Mouse (Mus musculus): Measurements from ENCODE around the gene Plekhg2. TPM values are rescaled to one million over a fixed set of nuclear protein-coding genes. Genes with fewer than 3 reads are reported as not detected.

The Plekhg2 gene
- polyA plus RNA-seq, 1 experiment from 2014 or later, result 22.4 TPM

GRCm38 (mm10) chr7:28373131-28373581 lies 757 bp upstream of the Plekhg2 start:
- H3K9me3 ChIP-seq (ENCODE audit: low read length), result no peaks in the 10 kb centered on the region
- peak overlapping the region; percentile 95 for H3K27ac ChIP-seq (ENCODE audit: low read length)
- H3K4me1 ChIP-seq (ENCODE audit: insufficient read depth, low read depth, low read length), result peaks cover 17% of the 10 kb centered on the region; the same call in 1 of the 2 replicates
- H3K27me3 ChIP-seq (replicated peaks; ENCODE audit: insufficient read depth, low read length), result no peaks in the 10 kb centered on the region
- WGBS, result under 1% methylated on average over 9 of the region's 9 CpGs
- DNase-seq (ENCODE audit: low spot score), result peak; percentile 96
- H3K4me2 ChIP-seq (replicated peaks; ENCODE audit: low read depth, low read length), result no peak overlapping the region; the same call in 1 of the 2 replicates
- H3K4me3 ChIP-seq (ENCODE audit: low read depth, low read length), result peak overlapping the region; percentile 83
- H3K36me3 ChIP-seq (ENCODE audit: insufficient read depth, low read length), result peaks cover 8% of the 10 kb centered on the region; the same call in 1 of the 2 replicates
- peak; percentile 84 for TF ChIP-seq CTCF (IDR thresholded peaks at IDR 0.05)
- peak; percentile 30 for TF ChIP-seq EP300 (IDR thresholded peaks at IDR 0.05)
- ATAC-seq, result peak; percentile 9
- no peak overlapping the region for H3K9ac ChIP-seq (replicated peaks; ENCODE audit: low read depth)

GRCm38 (mm10) chr7:28371514-28371989 lies 847 bp downstream of the Plekhg2 start:
- no peak for ATAC-seq
- no peaks in the 10 kb centered on the region for H3K27me3 ChIP-seq (replicated peaks; ENCODE audit: insufficient read depth, low read length)
- peak; percentile 71 for DNase-seq (ENCODE audit: low spot score)

GRCm38 (mm10) chr7:28370977-28371513 lies 1.4 kb downstream of the Plekhg2 start:
- Histone ChIP-seq H3K4me3 (ENCODE audit: low read depth, low read length) (peak overlapping the region; percentile 83), H3K4me2 (replicated peaks; ENCODE audit: low read depth, low read length) (peak overlapping the region; percentile 96), H3K27me3 (replicated peaks; ENCODE audit: insufficient read depth, low read length) (no peaks in the 10 kb centered on the region), H3K36me3 (ENCODE audit: insufficient read depth, low read length) (peaks cover 14% of the 10 kb centered on the region; the same call in 1 of the 2 replicates), H3K9ac (replicated peaks; ENCODE audit: low read depth) (peak overlapping the region; percentile 92), H3K9me3 (ENCODE audit: low read length) (no peaks in the 10 kb centered on the region), H3K27ac (ENCODE audit: low read length) (peak overlapping the region; percentile 95), H3K4me1 (ENCODE audit: insufficient read depth, low read depth, low read length) (peaks cover 17% of the 10 kb centered on the region; the same call in 1 of the 2 replicates)
- 3% methylated on average over 11 of the region's 11 CpGs for WGBS
- TF ChIP-seq EP300 (IDR thresholded peaks at IDR 0.05) (no peak), CTCF (IDR thresholded peaks at IDR 0.05) (no peak)
- no peak for ATAC-seq
- DNase-seq (ENCODE audit: low spot score), result peak; percentile 77

More at GRCm38 (mm10) chr7:28371514-28371989, 847 bp downstream of the Plekhg2 start:
- H3K9me3 ChIP-seq (ENCODE audit: low read length), result no peaks in the 10 kb centered on the region
- H3K36me3 ChIP-seq (ENCODE audit: insufficient read depth, low read length), result 0 out of 2 replicates have a peak, but pooled peaks cover 14% of the 10 kb centered on the region
- H3K4me3 ChIP-seq (ENCODE audit: low read depth, low read length), result peak overlapping the region; percentile 83
- H3K4me2 ChIP-seq (replicated peaks; ENCODE audit: low read depth, low read length), result peak overlapping the region; percentile 96
- H3K4me1 ChIP-seq (ENCODE audit: insufficient read depth, low read depth, low read length), result peaks cover 17% of the 10 kb centered on the region; the same call in 1 of the 2 replicates
- TF ChIP-seq CTCF (IDR thresholded peaks at IDR 0.05) (no peak), EP300 (IDR thresholded peaks at IDR 0.05) (no peak)
- peak overlapping the region; percentile 92 for H3K9ac ChIP-seq (replicated peaks; ENCODE audit: low read depth)
- H3K27ac ChIP-seq (ENCODE audit: low read length), result peak overlapping the region; percentile 95
- 0% methylated on average over 31 of the region's 43 CpGs for WGBS

GRCm38 (mm10) chr7:28370051-28370450 lies 2.3 kb downstream of the Plekhg2 start:
- Histone ChIP-seq H3K4me2 (replicated peaks; ENCODE audit: low read depth, low read length) (peak overlapping the region; percentile 96), H3K27me3 (replicated peaks; ENCODE audit: insufficient read depth, low read length) (no peaks in the 10 kb centered on the region), H3K27ac (ENCODE audit: low read length) (no peak overlapping the region), H3K9me3 (ENCODE audit: low read length) (no peaks in the 10 kb centered on the region), H3K4me3 (ENCODE audit: low read depth, low read length) (no peak overlapping the region), H3K36me3 (ENCODE audit: insufficient read depth, low read length) (peaks cover 24% of the 10 kb centered on the region; the same call in 1 of the 2 replicates), H3K9ac (replicated peaks; ENCODE audit: low read depth) (no peak overlapping the region), H3K4me1 (ENCODE audit: insufficient read depth, low read depth, low read length) (peaks cover 14% of the 10 kb centered on the region; the same call in 1 of the 2 replicates)
- 89% methylated on average over 14 of the region's 14 CpGs for whole genome bisulfite sequencing
- no peak for DNase-seq (ENCODE audit: low spot score)
- TF ChIP-seq EP300 (IDR thresholded peaks at IDR 0.05), result no peak
- no peak for TF ChIP-seq CTCF (IDR thresholded peaks at IDR 0.05)
- no peak for ATAC-seq

- no peak overlapping the region for H3K4me2 ChIP-seq (replicated peaks; ENCODE audit: low read depth, low read length)
- WGBS, result 92% methylated on average over 16 of the region's 16 CpGs
- no peak overlapping the region for H3K4me3 ChIP-seq (ENCODE audit: low read depth, low read length)
- ATAC-seq (no peak), DNase-seq (ENCODE audit: low spot score) (no peak)
- no peaks in the 10 kb centered on the region for H3K9me3 ChIP-seq (ENCODE audit: low read length)
- no peaks in the 10 kb centered on the region for H3K27me3 ChIP-seq (replicated peaks; ENCODE audit: insufficient read depth, low read length)
- peaks cover 30% of the 10 kb centered on the region for H3K36me3 ChIP-seq (ENCODE audit: insufficient read depth, low read length)
- TF ChIP-seq CTCF (IDR thresholded peaks at IDR 0.05) (no peak), EP300 (IDR thresholded peaks at IDR 0.05) (no peak)
- H3K9ac ChIP-seq (replicated peaks; ENCODE audit: low read depth), result no peak overlapping the region
- H3K4me1 ChIP-seq (ENCODE audit: insufficient read depth, low read depth, low read length), result peaks cover 12% of the 10 kb centered on the region; the same call in 1 of the 2 replicates
- no peak overlapping the region for H3K27ac ChIP-seq (ENCODE audit: low read length)
These were observed 4.0 kb downstream of the Plekhg2 start for GRCm38 (mm10) chr7:28368276-28368920.

GRCm38 (mm10) chr7:28367663-28368275 lies 4.6 kb downstream of the Plekhg2 start:
- peaks cover 12% of the 10 kb centered on the region; the same call in 1 of the 2 replicates for H3K4me1 ChIP-seq (ENCODE audit: insufficient read depth, low read depth, low read length)
- no peak overlapping the region for H3K4me3 ChIP-seq (ENCODE audit: low read depth, low read length)
- WGBS, result 87% methylated on average over 16 of the region's 16 CpGs
- no peak overlapping the region for H3K9ac ChIP-seq (replicated peaks; ENCODE audit: low read depth)
- H3K9me3 ChIP-seq (ENCODE audit: low read length), result no peaks in the 10 kb centered on the region
- H3K27me3 ChIP-seq (replicated peaks; ENCODE audit: insufficient read depth, low read length), result no peaks in the 10 kb centered on the region
- H3K36me3 ChIP-seq (ENCODE audit: insufficient read depth, low read length), result peaks cover 33% of the 10 kb centered on the region
- TF ChIP-seq CTCF (IDR thresholded peaks at IDR 0.05) (no peak), EP300 (IDR thresholded peaks at IDR 0.05) (no peak)
- no peak for DNase-seq (ENCODE audit: low spot score)
- no peak for ATAC-seq
- no peak overlapping the region for H3K27ac ChIP-seq (ENCODE audit: low read length)
- H3K4me2 ChIP-seq (replicated peaks; ENCODE audit: low read depth, low read length), result no peak overlapping the region
